Mouse (Mus musculus) CH12F3 (cell line): ENCODE measurements around the gene Gm20458.

ENCODE experiments used
- in situ Hi-C: fragments of 300-500 bp; cut with MboI; formaldehyde crosslinking; loops from 2 replicates; pipeline ENCODE4 v1.14.3; 2020; ENCODE audit warnings: low sequenced_read_pairs

Gm20458 gene

GRCm38 (mm10) chr2:164449341-164450042 lies 11.3 kb upstream of the Gm20458 start:
- in situ Hi-C loops = no loop called here

- in situ Hi-C loops = no loop called here
Observed at GRCm38 (mm10) chr2:164452000-164452676, 8.6 kb upstream of the Gm20458 start.

GRCm38 (mm10) chr2:164453047-164453757 lies 7.6 kb upstream of the Gm20458 start:
- in situ Hi-C loops = no loop called here

GRCm38 (mm10) chr2:164453887-164454500 lies 6.8 kb upstream of the Gm20458 start:
- in situ Hi-C loops = no loop called here

GRCm38 (mm10) chr2:164454846-164455245 lies 5.9 kb upstream of the Gm20458 start:
- in situ Hi-C loops = no loop called here

GRCm38 (mm10) chr2:164455421-164456190 lies 5.2 kb upstream of the Gm20458 start:
- in situ Hi-C loops = no loop called here

GRCm38 (mm10) chr2:164456413-164456812 lies 4.4 kb upstream of the Gm20458 start:
- in situ Hi-C loops = no loop called here

- in situ Hi-C loops = no loop called here
Observed at GRCm38 (mm10) chr2:164456864-164457300, 3.9 kb upstream of the Gm20458 start, which contains the start of gene Sys1. TSS of gene Sys1 (plus strand) at chr2:164456964.

GRCm38 (mm10) chr2:164457942-164458341 lies 2.8 kb upstream of the Gm20458 start:
- in situ Hi-C loops = no loop called here

GRCm38 (mm10) chr2:164458535-164458934 lies 2.2 kb upstream of the Gm20458 start:
- in situ Hi-C loops = no loop called here

GRCm38 (mm10) chr2:164465161-164465560 lies 4.4 kb downstream of the Gm20458 start:
- in situ Hi-C loops = no loop called here

- in situ Hi-C loops = no loop called here
Observed at GRCm38 (mm10) chr2:164466787-164467186, 6.0 kb downstream of the Gm20458 start.

GRCm38 (mm10) chr2:164470254-164470653 lies 9.5 kb downstream of the Gm20458 start:
- in situ Hi-C loops = no loop called here

- in situ Hi-C loops = no loop called here
Observed at GRCm38 (mm10) chr2:164473624-164474023, 12.9 kb downstream of the Gm20458 start, which contains the start of gene Trp53tg5. TSS of gene Trp53tg5 (minus strand) at chr2:164473724.

GRCm38 (mm10) chr2:164485681-164486257 lies 25.0 kb downstream of the Gm20458 start, which contains the start of gene Dbndd2:
TSS of gene Dbndd2 (plus strand) at chr2:164486106.
- in situ Hi-C loops = no loop called here

GRCm38 (mm10) chr2:164486258-164487114 lies 25.7 kb downstream of the Gm20458 start:
- in situ Hi-C loops = no loop called here

GRCm38 (mm10) chr2:164487115-164487527 lies 26.4 kb downstream of the Gm20458 start:
- in situ Hi-C loops = no loop called here

- in situ Hi-C loops = no loop called here
Observed at GRCm38 (mm10) chr2:164487812-164488211, 27.0 kb downstream of the Gm20458 start.

- in situ Hi-C loops = no loop called here
Observed at GRCm38 (mm10) chr2:164494126-164494525, 33.4 kb downstream of the Gm20458 start.
